Mouse (Mus musculus) MEL (cell line): Measurements from ENCODE around the gene Dnajb11.

Experiments
- CHD1 ChIP-seq: IDR thresholded peaks from 2 replicates; pipeline ENCODE4 v1.6.1; 2012; ENCODE audit warnings: low read depth, mild to moderate bottlenecking, inconsistent platforms, low read length, improper control_type of control experiment
- CHD2 ChIP-seq: IDR thresholded peaks from 2 replicates; pipeline ENCODE4 v1.6.1; 2011; ENCODE audit warnings: low read length, improper control_type of control experiment
- CTCF ChIP-seq, 3 experiments: IDR thresholded peaks in 2 of 3; conservative IDR thresholded peaks in 1 of 3; 2 replicates each; pipeline ENCODE4 v1.5.1; 2011 to 2012; ENCODE audit warnings: low read length in 3 of 3, low read depth in 2 of 3, mild to moderate bottlenecking in 2 of 3, improper control_type of control experiment in 1 of 3, inconsistent platforms in 1 of 3, mixed read lengths in 1 of 3, moderate library complexity in 1 of 3; ENCODE audit not compliant: control insufficient read depth in 1 of 3, insufficient read depth in 1 of 3, poor library complexity in 1 of 3, severe bottlenecking in 1 of 3
- MYB ChIP-seq: IDR thresholded peaks from 2 replicates; pipeline ENCODE4 v1.6.1; 2011; ENCODE audit warnings: mild to moderate bottlenecking, low read depth, low read length, improper control_type of control experiment
- POLR2A ChIP-seq, 2 experiments: IDR thresholded peaks; 2 replicates each; pipeline ENCODE4 v1.6.1; 2011 to 2012; ENCODE audit warnings: low read length in 2 of 2, mild to moderate bottlenecking in 2 of 2, control low read depth in 1 of 2, improper control_type of control experiment in 1 of 2, low read depth in 1 of 2, moderate library complexity in 1 of 2; ENCODE audit not compliant: control insufficient read depth in 1 of 2, insufficient read depth in 1 of 2, poor library complexity in 1 of 2
- ZNF384 ChIP-seq: IDR thresholded peaks from 2 replicates; pipeline ENCODE4 v1.6.1; 2012; ENCODE audit warnings: low read depth, mild to moderate bottlenecking, inconsistent platforms, low read length, improper control_type of control experiment

GRCm38 (mm10) chr16:22922433-22922832 is 64.8 kb downstream of the Dnajb11 start:
- no peak for TF ChIP-seq MYB
- TF ChIP-seq CHD2, result no peak
- no peak for TF ChIP-seq CHD1
- TF ChIP-seq ZNF384, result no peak
- TF ChIP-seq POLR2A (IDR thresholded peaks at IDR 0.05; ENCODE audit: control insufficient read depth in 1 of 2, insufficient read depth in 1 of 2, low read depth in 1 of 2, low read length in 2 of 2, poor library complexity in 1 of 2), result no peak
- TF ChIP-seq CTCF (IDR thresholded peaks at IDR 0.05 in 2 of 3, conservative IDR thresholded peaks at IDR 0.05 in 1 of 3; ENCODE audit: control insufficient read depth in 1 of 3, insufficient read depth in 1 of 3, low read depth in 2 of 3, low read length in 3 of 3, poor library complexity in 1 of 3, severe bottlenecking in 1 of 3), result no peak
